Mouse (Mus musculus) small intestine, adult 2 months (tissue): ENCODE measurements around the gene Gtpbp6. TPM values are rescaled to one million over a fixed set of nuclear protein-coding genes. Genes with fewer than 3 reads are reported as not detected.

Experiments used
- H3K27ac ChIP-seq: fragments of 200-500 bp; 2 replicates; pipeline ENCODE4 v1.5.1; 2012; ENCODE audit warnings: low read depth, low read length, control low read depth, inconsistent platforms; ENCODE audit not compliant: insufficient read depth
- H3K27me3 ChIP-seq: fragments of 200-500 bp; 2 replicates; pipeline ENCODE4 v1.6.1; 2012; ENCODE audit warnings: mild to moderate bottlenecking, moderate library complexity, low read length, inconsistent platforms; ENCODE audit not compliant: control insufficient read depth, insufficient read depth
- H3K36me3 ChIP-seq: fragments of 200-500 bp; 2 replicates; pipeline ENCODE4 v1.6.1; 2012; ENCODE audit warnings: mild to moderate bottlenecking, low read length, control low read depth, inconsistent platforms; ENCODE audit not compliant: control insufficient read depth, insufficient read depth
- H3K4me1 ChIP-seq: fragments of 200-500 bp; 2 replicates; pipeline ENCODE4 v1.6.1; 2012; ENCODE audit warnings: low read length, inconsistent platforms, mixed read lengths; ENCODE audit not compliant: control insufficient read depth, insufficient read depth, insufficient read length
- H3K4me3 ChIP-seq: fragments of 200-500 bp; 2 replicates; pipeline ENCODE4 v1.5.1; 2012; ENCODE audit warnings: low read depth, mild to moderate bottlenecking, control low read depth, inconsistent platforms, low read length, moderate library complexity
- CTCF ChIP-seq: fragments of 200-500 bp; IDR thresholded peaks from 2 replicates; pipeline ENCODE4 v1.5.1; 2012; ENCODE audit warnings: low read depth, mild to moderate bottlenecking, control low read depth, inconsistent platforms, low read length, moderate library complexity, mixed read lengths; ENCODE audit not compliant: insufficient replicate concordance, insufficient read length; ENCODE audit errors: extremely low read depth
- POLR2A ChIP-seq: fragments of 200-500 bp; IDR thresholded peaks from 2 replicates; pipeline ENCODE4 v1.6.1; 2012; ENCODE audit warnings: low read depth, mild to moderate bottlenecking, control low read depth, inconsistent platforms, low read length, moderate library complexity
- WGBS: fragments of 180-500 bp; shearing (Covaris S2); methylation state at CpG from one replicate; pipeline ENCODE4 v1.1.7; 2018; 5-methylcytosine and 5-hydroxymethylcytosine counted together
- polyA plus RNA-seq: library from polyadenylated mRNA; depleted of rRNA; stranded (reverse); fragments of >200 nt; gene quantifications from 2 replicates; pipeline ENCODE4 v1.2.3, GENCODE M21; 2012

The Gtpbp6 gene
- polyA plus RNA-seq, 1 experiment, result 101 TPM

DNA sequence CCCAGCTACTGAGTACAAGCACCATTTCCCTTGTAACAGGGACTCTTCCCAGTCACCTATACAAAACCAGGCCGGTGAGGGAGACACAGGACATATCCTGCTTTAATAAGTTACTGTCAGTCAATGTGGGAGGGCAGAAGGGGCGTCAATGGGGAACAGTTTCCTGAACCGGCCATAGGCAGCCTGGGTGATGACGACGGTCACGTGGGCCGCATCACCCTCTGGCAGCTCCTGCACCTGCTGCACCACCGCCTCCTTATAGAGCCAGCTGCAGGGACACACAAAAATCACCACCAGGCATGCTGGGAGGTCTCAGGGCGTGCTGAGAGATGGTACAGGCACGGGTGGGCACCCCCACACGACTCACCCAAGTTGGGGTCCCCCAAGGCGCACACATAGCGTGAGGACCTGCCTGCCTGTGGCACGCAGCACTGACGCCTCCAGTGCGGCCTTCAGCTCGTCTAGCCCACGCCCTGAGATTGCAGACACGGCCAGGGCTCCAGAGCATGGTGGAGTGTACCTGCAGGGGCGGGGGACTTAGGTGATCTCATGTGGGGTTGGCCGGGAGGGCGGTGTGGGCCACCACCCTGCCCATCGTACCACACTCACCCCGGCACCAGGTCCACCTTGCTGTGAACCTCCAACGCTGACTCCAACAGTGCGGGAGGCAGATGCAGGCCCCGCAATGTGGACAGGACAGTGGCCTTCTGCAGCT lies 3.9 kb downstream of the Gtpbp6 start:
- Histone ChIP-seq H3K27ac (no peak overlapping the region), H3K4me1 (peaks cover 21% of the 10 kb centered on the region), H3K4me3 (no peak overlapping the region), H3K36me3 (peaks cover 29% of the 10 kb centered on the region), H3K27me3 (no peaks in the 10 kb centered on the region)
- no peak for TF ChIP-seq CTCF
- TF ChIP-seq POLR2A, result no peak
- 95% methylated on average over 27 of the region's 27 CpGs for WGBS

DNA sequence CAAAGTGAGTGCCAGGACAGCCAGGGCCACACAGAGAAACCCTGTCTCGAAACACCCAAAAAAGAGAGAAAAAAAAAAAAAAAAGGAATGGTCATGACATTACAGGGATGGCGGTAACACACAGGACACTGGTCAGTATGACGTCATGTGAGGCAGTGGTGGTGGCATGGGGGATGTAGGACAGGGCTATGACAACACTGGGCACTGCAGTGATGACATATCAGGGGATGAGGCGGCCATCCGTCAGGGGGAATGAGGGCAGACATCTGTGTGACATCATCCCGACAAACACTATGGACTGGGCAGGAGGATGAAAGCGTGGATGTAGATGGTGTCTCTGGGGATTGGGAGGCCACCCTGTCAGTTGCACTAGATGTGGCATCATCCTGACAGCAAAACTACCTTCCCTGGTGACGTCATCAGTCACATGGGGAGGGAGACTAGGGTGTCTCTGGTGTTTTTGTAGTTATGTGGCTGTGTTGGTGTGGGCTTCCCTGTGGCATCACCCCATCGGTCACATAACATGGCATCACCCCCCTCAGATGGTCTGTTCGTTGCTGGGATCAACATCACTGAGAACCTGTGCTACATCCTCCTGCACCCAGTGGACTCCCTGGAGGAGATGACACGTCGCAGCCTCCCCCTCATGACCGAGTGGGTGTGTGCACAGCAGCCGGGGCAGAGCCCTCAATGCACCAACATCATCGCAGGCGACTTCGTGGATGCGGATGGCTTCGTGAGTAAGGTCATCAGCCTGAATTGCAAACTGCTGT lies 5.0 kb downstream of the Gtpbp6 start:
- TF ChIP-seq CTCF (no peak), POLR2A (no peak)
- Histone ChIP-seq H3K4me1 (peaks cover 21% of the 10 kb centered on the region), H3K27ac (no peak overlapping the region), H3K27me3 (no peaks in the 10 kb centered on the region), H3K36me3 (peaks cover 29% of the 10 kb centered on the region), H3K4me3 (no peak overlapping the region)
- 95% methylated on average over 19 of the region's 19 CpGs for whole genome bisulfite sequencing

DNA sequence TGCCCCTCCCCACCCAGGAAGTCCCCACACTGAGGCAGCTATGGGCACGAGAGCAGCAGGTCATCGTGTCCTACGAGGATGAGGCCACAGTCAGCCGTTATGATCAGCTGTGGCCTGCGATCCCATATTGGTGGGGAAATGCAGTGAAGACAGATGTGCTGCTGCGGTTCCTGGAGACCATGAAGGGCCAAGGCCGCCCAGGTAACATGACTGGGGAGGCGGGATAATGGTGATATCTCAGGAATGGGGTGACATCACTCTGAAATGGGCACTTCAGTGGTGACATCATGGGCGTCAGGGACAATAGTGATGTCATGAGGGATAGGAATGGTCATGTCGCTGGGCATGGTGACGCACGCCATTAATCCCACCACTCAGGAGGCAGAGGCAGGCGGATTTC lies 5.6 kb downstream of the Gtpbp6 start:
- no peaks in the 10 kb centered on the region for H3K27me3 ChIP-seq
- TF ChIP-seq POLR2A (no peak), CTCF (no peak)
- H3K4me3 ChIP-seq, result no peak overlapping the region
- WGBS, result 90% methylated on average over 13 of the region's 13 CpGs
- peaks cover 21% of the 10 kb centered on the region for H3K4me1 ChIP-seq
- H3K27ac ChIP-seq, result no peak overlapping the region
- H3K36me3 ChIP-seq, result peaks cover 29% of the 10 kb centered on the region

DNA sequence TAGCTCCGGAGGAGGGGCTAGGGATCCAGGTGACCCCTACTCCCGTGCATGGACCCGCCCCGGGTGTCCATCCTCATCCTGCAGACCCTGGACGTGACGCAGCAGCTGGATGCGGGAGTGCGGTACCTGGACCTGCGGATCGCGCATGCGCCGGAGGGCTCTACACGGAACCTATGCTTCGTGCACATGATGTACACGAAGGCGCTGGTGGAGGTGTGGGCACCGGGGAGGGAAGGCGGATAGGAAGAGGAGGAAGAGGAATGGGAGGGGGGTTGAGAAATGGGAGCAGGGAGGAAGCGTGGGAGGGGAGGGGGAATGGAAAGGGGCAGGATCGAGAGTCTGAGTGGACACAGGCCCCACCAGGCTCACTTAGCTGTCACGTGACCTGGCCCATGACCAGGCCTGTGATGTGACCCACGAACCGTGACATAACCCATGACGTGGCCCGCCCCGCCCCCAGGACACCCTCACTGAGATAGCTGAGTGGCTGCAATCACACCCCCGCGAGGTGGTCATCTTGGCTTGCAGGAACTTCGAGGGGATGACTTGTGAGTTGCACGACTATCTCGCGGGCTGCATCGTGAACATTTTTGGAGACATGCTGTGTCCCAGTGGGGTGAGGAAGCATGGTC lies 6.2 kb downstream of the Gtpbp6 start:
- Histone ChIP-seq H3K27me3 (no peaks in the 10 kb centered on the region), H3K27ac (no peak overlapping the region), H3K4me3 (peak overlapping the region; percentile 47), H3K4me1 (peaks cover 19% of the 10 kb centered on the region), H3K36me3 (peaks cover 29% of the 10 kb centered on the region)
- TF ChIP-seq POLR2A (no peak), CTCF (no peak)
- WGBS, result 22% methylated on average over 34 of the region's 34 CpGs

DNA sequence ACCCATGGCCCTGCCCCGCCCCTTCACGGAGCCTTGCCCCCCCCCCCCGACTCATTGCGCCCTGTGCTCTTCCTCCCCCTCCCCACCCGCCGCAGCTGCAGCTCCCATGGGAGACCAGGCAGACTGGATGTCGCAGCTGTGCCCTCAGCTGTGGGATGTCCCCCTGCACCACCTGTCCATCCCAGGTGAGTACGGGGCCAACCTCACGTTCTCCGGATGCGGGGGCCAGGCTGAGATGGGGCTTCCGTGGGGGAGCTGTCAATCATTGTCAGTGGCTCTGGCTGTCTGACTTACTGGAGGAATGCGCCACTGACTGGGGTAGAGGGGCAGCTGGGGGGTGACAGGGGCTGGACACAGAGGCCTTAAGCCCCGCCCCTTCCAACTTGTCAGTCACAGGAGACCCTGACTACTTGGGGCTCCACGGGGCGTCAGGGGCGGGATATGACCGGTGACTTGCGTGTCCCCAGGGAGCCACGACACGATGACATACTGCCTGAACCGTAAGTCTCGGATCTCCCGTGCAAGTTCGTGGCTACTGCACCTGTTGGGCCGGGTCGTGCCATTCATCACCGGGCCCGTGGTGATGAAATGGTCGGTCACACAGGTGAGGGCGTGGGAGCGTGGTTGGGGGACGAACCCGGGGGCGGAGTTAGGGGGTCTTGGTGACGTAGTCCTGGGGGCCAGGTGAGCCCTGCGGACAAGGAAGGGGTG lies 6.9 kb downstream of the Gtpbp6 start:
- WGBS, result 3% methylated on average over 33 of the region's 37 CpGs
- TF ChIP-seq POLR2A, result no peak
- no peak for TF ChIP-seq CTCF
- H3K4me3 ChIP-seq, result peak overlapping the region; percentile 47

DNA sequence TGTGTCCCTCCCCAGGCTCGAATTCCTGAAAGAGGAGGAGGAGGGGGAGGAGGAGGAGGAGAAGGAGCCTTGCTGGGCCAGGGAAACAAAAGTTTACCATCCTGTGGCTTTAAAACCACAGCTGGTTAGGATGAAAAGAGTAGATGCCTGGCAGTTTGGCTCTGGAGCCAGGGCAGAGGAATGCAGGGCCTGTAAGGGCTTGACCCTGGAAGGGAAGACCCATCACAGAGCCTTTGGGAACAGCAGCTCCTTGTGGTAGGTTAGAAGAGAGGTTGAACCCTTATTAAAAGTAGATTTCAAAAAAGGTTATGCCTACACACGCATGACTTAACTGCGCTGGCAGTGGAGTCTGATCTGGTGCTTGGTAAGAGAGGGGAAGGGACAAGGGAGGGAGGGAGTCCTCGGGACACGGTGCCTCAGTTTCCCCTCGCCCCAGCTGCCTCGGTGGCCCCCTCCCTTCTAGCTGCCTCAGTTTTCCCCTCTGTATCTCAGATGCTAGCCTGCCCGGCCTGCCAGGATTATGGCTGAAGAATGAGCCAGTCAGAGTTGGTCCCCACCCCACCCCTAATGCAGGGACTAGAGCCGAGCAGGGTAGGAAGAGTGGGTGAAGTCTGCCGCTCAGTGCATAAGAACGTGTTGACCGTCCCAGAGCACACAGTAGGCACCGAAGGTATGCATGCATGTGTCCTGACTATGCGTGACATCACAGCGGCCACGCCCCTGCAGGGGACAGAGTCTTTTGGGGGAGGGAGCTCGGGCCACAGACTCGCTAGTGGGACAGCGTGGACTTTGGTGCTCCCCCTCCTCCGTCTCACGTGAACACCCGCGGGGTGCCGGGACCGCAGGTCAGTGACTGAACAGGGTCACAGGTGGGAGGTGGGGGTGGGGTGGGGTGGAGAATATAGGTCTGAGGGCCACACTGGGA lies 8.1 kb downstream of the Gtpbp6 start, which contains the start of gene Plcxd1:
Plcxd1 (plus strand) TSS at position 314 of the 925 bp plus-strand sequence.
- peaks cover 15% of the 10 kb centered on the region for H3K4me1 ChIP-seq
- peaks cover 19% of the 10 kb centered on the region for H3K36me3 ChIP-seq
- H3K27ac ChIP-seq, result no peak within 1 kb of the TSS
- H3K4me3 ChIP-seq, result no peak within 1 kb of the TSS
- H3K27me3 ChIP-seq, result no peaks in the 10 kb centered on the region
- TF ChIP-seq CTCF (no peak), POLR2A (no peak)
- WGBS, result 34% methylated on average over 25 of the region's 25 CpGs

More for the DNA sequence above, 6.9 kb downstream of the Gtpbp6 start:
- Histone ChIP-seq H3K27me3 (no peaks in the 10 kb centered on the region), H3K4me1 (peaks cover 15% of the 10 kb centered on the region), H3K36me3 (peaks cover 28% of the 10 kb centered on the region), H3K27ac (no peak overlapping the region)
